Mouse (Mus musculus) intestine, embryonic 15.5 days (tissue): ENCODE data around the gene Hoxa13. TPM values are rescaled to one million over a fixed set of nuclear protein-coding genes. Genes with fewer than 3 reads are reported as not detected.

Experiments
- ATAC-seq: fragments of 200-750 bp; cut with Nextera tagmentation; 2 replicates; pipeline ENCODE4 v1.8.0; 2017; ENCODE audit warnings: moderate TSS enrichment, moderate library complexity
- H3K27ac ChIP-seq: fragments of 300-500 bp; sonication (generic); 2 replicates; pipeline ENCODE4 v1.5.1; 2015; ENCODE audit warnings: mild to moderate bottlenecking, inconsistent platforms
- H3K27me3 ChIP-seq: fragments of 300-500 bp; sonication (generic); replicated peaks from 2 replicates; pipeline ENCODE4 v1.6.1; 2015; ENCODE audit warnings: inconsistent platforms
- H3K36me3 ChIP-seq: fragments of 300-500 bp; sonication (generic); 2 replicates; pipeline ENCODE4 v1.6.1; 2015; ENCODE audit warnings: inconsistent platforms
- H3K4me1 ChIP-seq: fragments of 300-500 bp; sonication (generic); replicated peaks from 2 replicates; pipeline ENCODE4 v1.6.1; 2015; ENCODE audit warnings: inconsistent platforms
- H3K4me2 ChIP-seq: fragments of 300-500 bp; sonication (generic); replicated peaks from 2 replicates; pipeline ENCODE4 v1.6.1; 2015; ENCODE audit warnings: mild to moderate bottlenecking, inconsistent platforms
- H3K4me3 ChIP-seq: fragments of 300-500 bp; sonication (generic); replicated peaks from 2 replicates; pipeline ENCODE4 v1.5.1; 2015; ENCODE audit warnings: inconsistent platforms
- H3K9ac ChIP-seq: fragments of 300-500 bp; sonication (generic); 2 replicates; pipeline ENCODE4 v1.6.1; 2015; ENCODE audit warnings: inconsistent platforms
- H3K9me3 ChIP-seq: fragments of 300-500 bp; sonication (generic); 2 replicates; pipeline ENCODE4 v1.6.1; 2016; ENCODE audit warnings: inconsistent platforms
- WGBS: fragments of 180-500 bp; shearing (Covaris S2); methylation state at CpG from one replicate; pipeline ENCODE4 v1.1.7; 2015; 5-methylcytosine and 5-hydroxymethylcytosine counted together
- polyA plus RNA-seq: library from polyadenylated mRNA; unstranded; fragments of >200 nt; fragmentation: Nextera tagmentation; extraction: Ambion mirVana; gene quantifications from 2 replicates; pipeline ENCODE4 v1.2.1, GENCODE M21; 2015

The Hoxa13 gene
- polyA plus RNA-seq, 1 experiment from 2014 or later: 0.59 TPM

- Histone ChIP-seq H3K27me3 (peaks cover 75% of the 10 kb centered on the region), H3K9ac (no peak overlapping the region), H3K27ac (no peak overlapping the region), H3K4me2 (peak overlapping the region; percentile 39; the same call in 1 of the 2 replicates), H3K9me3 (no peaks in the 10 kb centered on the region), H3K36me3 (no peaks in the 10 kb centered on the region), H3K4me1 (0 out of 2 replicates have a peak, but pooled peaks cover 4% of the 10 kb centered on the region), H3K4me3 (peak overlapping the region; percentile 20)
- no peak for ATAC-seq
- WGBS: 2% methylated on average over 59 of the region's 59 CpGs
Observed at GRCm38 (mm10) chr6:52253511-52254500, 6.9 kb downstream of the Hoxa13 start.

GRCm38 (mm10) chr6:52252775-52253376 lies 7.8 kb downstream of the Hoxa13 start:
- no peaks in the 10 kb centered on the region for H3K36me3 ChIP-seq
- no peak overlapping the region for H3K9ac ChIP-seq
- H3K4me2 ChIP-seq: peak overlapping the region; percentile 39; the same call in 1 of the 2 replicates
- H3K9me3 ChIP-seq: no peaks in the 10 kb centered on the region
- H3K27me3 ChIP-seq: peaks cover 77% of the 10 kb centered on the region
- ATAC-seq: no peak
- H3K4me1 ChIP-seq: 0 out of 2 replicates have a peak, but pooled peaks cover 4% of the 10 kb centered on the region
- WGBS: 3% methylated on average over 35 of the region's 35 CpGs
- H3K27ac ChIP-seq: no peak overlapping the region
- H3K4me3 ChIP-seq: peak overlapping the region; percentile 10; the same call in 1 of the 2 replicates

- peaks cover 82% of the 10 kb centered on the region for H3K27me3 ChIP-seq
- 4% methylated on average over 24 of the region's 24 CpGs for WGBS
- H3K4me3 ChIP-seq: no peak overlapping the region
- ATAC-seq: no peak
- no peak overlapping the region for H3K9ac ChIP-seq
- 0 out of 2 replicates have a peak, but pooled peaks cover 4% of the 10 kb centered on the region for H3K4me1 ChIP-seq
- H3K4me2 ChIP-seq: no peak overlapping the region
- no peaks in the 10 kb centered on the region for H3K36me3 ChIP-seq
- H3K9me3 ChIP-seq: no peaks in the 10 kb centered on the region
- H3K27ac ChIP-seq: no peak overlapping the region
Observed at GRCm38 (mm10) chr6:52252016-52252774, 8.5 kb downstream of the Hoxa13 start.

- Histone ChIP-seq H3K4me2 (no peak overlapping the region), H3K27me3 (peaks cover 85% of the 10 kb centered on the region), H3K4me3 (no peak overlapping the region), H3K9ac (no peak overlapping the region), H3K4me1 (0 out of 2 replicates have a peak, but pooled peaks cover 6% of the 10 kb centered on the region), H3K27ac (no peak overlapping the region), H3K9me3 (no peaks in the 10 kb centered on the region), H3K36me3 (no peaks in the 10 kb centered on the region)
- no peak for ATAC-seq
- 12% methylated on average over 7 of the region's 7 CpGs for WGBS
Observed at GRCm38 (mm10) chr6:52251177-52251879, 9.4 kb downstream of the Hoxa13 start.

GRCm38 (mm10) chr6:52249826-52250225 lies 10.9 kb downstream of the Hoxa13 start:
- Histone ChIP-seq H3K4me3 (no peak overlapping the region), H3K27ac (no peak overlapping the region), H3K4me2 (peak overlapping the region; percentile 30), H3K27me3 (peaks cover 91% of the 10 kb centered on the region), H3K36me3 (no peaks in the 10 kb centered on the region), H3K4me1 (0 out of 2 replicates have a peak, but pooled peaks cover 18% of the 10 kb centered on the region), H3K9ac (no peak overlapping the region), H3K9me3 (no peaks in the 10 kb centered on the region)
- ATAC-seq: no peak
- 6% methylated on average over 4 of the region's 4 CpGs for WGBS

GRCm38 (mm10) chr6:52249415-52249738 lies 11.3 kb downstream of the Hoxa13 start:
- no peak for ATAC-seq
- H3K4me1 ChIP-seq: 0 out of 2 replicates have a peak, but pooled peaks cover 18% of the 10 kb centered on the region
- H3K9ac ChIP-seq: peak overlapping the region; percentile 23; the same call in 1 of the 2 replicates
- H3K4me3 ChIP-seq: no peak overlapping the region; the same call in 1 of the 2 replicates
- H3K36me3 ChIP-seq: no peaks in the 10 kb centered on the region
- no peak overlapping the region for H3K27ac ChIP-seq
- H3K9me3 ChIP-seq: no peaks in the 10 kb centered on the region
- WGBS: 2% methylated on average over 16 of the region's 16 CpGs
- H3K4me2 ChIP-seq: peak overlapping the region; percentile 30
- peaks cover 94% of the 10 kb centered on the region for H3K27me3 ChIP-seq

- Histone ChIP-seq H3K27me3 (peaks cover 93% of the 10 kb centered on the region), H3K4me2 (peak overlapping the region; percentile 30), H3K36me3 (no peaks in the 10 kb centered on the region), H3K9ac (0 out of 2 replicates have a peak overlapping the region, but pooled peaks have one; percentile 23), H3K4me1 (0 out of 2 replicates have a peak, but pooled peaks cover 19% of the 10 kb centered on the region), H3K9me3 (no peaks in the 10 kb centered on the region), H3K4me3 (no peak overlapping the region; the same call in 1 of the 2 replicates), H3K27ac (no peak overlapping the region)
- 2% methylated on average over 27 of the region's 27 CpGs for WGBS
- no peak for ATAC-seq
Observed at GRCm38 (mm10) chr6:52248638-52249414, 11.9 kb downstream of the Hoxa13 start.

GRCm38 (mm10) chr6:52247766-52248637 lies 12.7 kb downstream of the Hoxa13 start:
- H3K9ac ChIP-seq: no peak overlapping the region
- H3K27me3 ChIP-seq: peaks cover 94% of the 10 kb centered on the region
- peak overlapping the region; percentile 30 for H3K4me2 ChIP-seq
- 2% methylated on average over 23 of the region's 23 CpGs for WGBS
- H3K36me3 ChIP-seq: no peaks in the 10 kb centered on the region
- no peak overlapping the region for H3K27ac ChIP-seq
- H3K4me1 ChIP-seq: 0 out of 2 replicates have a peak, but pooled peaks cover 18% of the 10 kb centered on the region
- H3K9me3 ChIP-seq: no peaks in the 10 kb centered on the region
- ATAC-seq: no peak
- H3K4me3 ChIP-seq: no peak overlapping the region

GRCm38 (mm10) chr6:52246916-52247315 lies 13.8 kb downstream of the Hoxa13 start:
- H3K27me3 ChIP-seq: peaks cover 93% of the 10 kb centered on the region
- peak overlapping the region; percentile 43 for H3K4me2 ChIP-seq
- WGBS: 6% methylated on average over 3 of the region's 3 CpGs
- no peaks in the 10 kb centered on the region for H3K36me3 ChIP-seq
- peak overlapping the region; percentile 28; the same call in 1 of the 2 replicates for H3K4me3 ChIP-seq
- 0 out of 2 replicates have a peak, but pooled peaks cover 18% of the 10 kb centered on the region for H3K4me1 ChIP-seq
- no peak for ATAC-seq
- H3K27ac ChIP-seq: no peak overlapping the region
- no peaks in the 10 kb centered on the region for H3K9me3 ChIP-seq
- H3K9ac ChIP-seq: peak overlapping the region; percentile 36; the same call in 1 of the 2 replicates

GRCm38 (mm10) chr6:52246403-52246803 lies 14.3 kb downstream of the Hoxa13 start:
- Histone ChIP-seq H3K27ac (no peak overlapping the region), H3K4me2 (peak overlapping the region; percentile 43)
- under 1% methylated on average over 26 of the region's 26 CpGs for WGBS

More at GRCm38 (mm10) chr6:52246403-52246803, 14.3 kb downstream of the Hoxa13 start:
- no peaks in the 10 kb centered on the region for H3K9me3 ChIP-seq
- no peaks in the 10 kb centered on the region for H3K36me3 ChIP-seq
- 0 out of 2 replicates have a peak, but pooled peaks cover 18% of the 10 kb centered on the region for H3K4me1 ChIP-seq
- peaks cover 93% of the 10 kb centered on the region for H3K27me3 ChIP-seq
- ATAC-seq: no peak
- peak overlapping the region; percentile 36 for H3K9ac ChIP-seq
- peak overlapping the region; percentile 28 for H3K4me3 ChIP-seq
